Mouse (Mus musculus) stomach, embryonic 15.5 days (tissue): Measurements from ENCODE around the gene Npsr1. TPM values are rescaled to one million over a fixed set of nuclear protein-coding genes. Genes with fewer than 3 reads are reported as not detected.

ENCODE experiments used
- ATAC-seq: fragments of 200-750 bp; cut with Nextera tagmentation; 2 replicates; pipeline ENCODE4 v1.8.0; 2017; ENCODE audit warnings: low read depth, moderate number of reproducible peaks, moderate TSS enrichment; ENCODE audit not compliant: insufficient read depth, low FRiP score
- H3K27ac ChIP-seq: fragments of 300-500 bp; sonication (generic); 2 replicates; pipeline ENCODE4 v1.5.1; 2015; ENCODE audit warnings: mild to moderate bottlenecking, inconsistent platforms
- H3K27me3 ChIP-seq: fragments of 300-500 bp; sonication (generic); replicated peaks from 2 replicates; pipeline ENCODE4 v1.6.1; 2015; ENCODE audit warnings: inconsistent platforms
- H3K36me3 ChIP-seq: fragments of 300-500 bp; sonication (generic); 2 replicates; pipeline ENCODE4 v1.6.1; 2015; ENCODE audit warnings: inconsistent platforms
- H3K4me1 ChIP-seq: fragments of 300-500 bp; sonication (generic); 2 replicates; pipeline ENCODE4 v1.6.1; 2015; ENCODE audit warnings: inconsistent platforms
- H3K4me2 ChIP-seq: fragments of 300-500 bp; sonication (generic); 2 replicates; pipeline ENCODE4 v1.6.1; 2015; ENCODE audit warnings: mild to moderate bottlenecking, inconsistent platforms
- H3K4me3 ChIP-seq: fragments of 300-500 bp; sonication (generic); replicated peaks from 2 replicates; pipeline ENCODE4 v1.5.1; 2015; ENCODE audit warnings: inconsistent platforms
- H3K9ac ChIP-seq: fragments of 300-500 bp; sonication (generic); 2 replicates; pipeline ENCODE4 v1.6.1; 2015; ENCODE audit warnings: inconsistent platforms
- H3K9me3 ChIP-seq: fragments of 300-500 bp; sonication (generic); 2 replicates; pipeline ENCODE4 v1.6.1; 2016; ENCODE audit warnings: inconsistent platforms
- WGBS: fragments of 180-500 bp; shearing (Covaris S2); methylation state at CpG from one replicate; pipeline ENCODE4 v1.1.7; 2015; 5-methylcytosine and 5-hydroxymethylcytosine counted together
- polyA plus RNA-seq: library from polyadenylated mRNA; unstranded; fragments of >200 nt; fragmentation: Nextera tagmentation; extraction: Ambion mirVana; gene quantifications from 2 replicates; pipeline ENCODE4 v1.2.1, GENCODE M21; 2015

Npsr1 gene
- polyA plus RNA-seq, 1 experiment from 2014 or later = not detected

DNA sequence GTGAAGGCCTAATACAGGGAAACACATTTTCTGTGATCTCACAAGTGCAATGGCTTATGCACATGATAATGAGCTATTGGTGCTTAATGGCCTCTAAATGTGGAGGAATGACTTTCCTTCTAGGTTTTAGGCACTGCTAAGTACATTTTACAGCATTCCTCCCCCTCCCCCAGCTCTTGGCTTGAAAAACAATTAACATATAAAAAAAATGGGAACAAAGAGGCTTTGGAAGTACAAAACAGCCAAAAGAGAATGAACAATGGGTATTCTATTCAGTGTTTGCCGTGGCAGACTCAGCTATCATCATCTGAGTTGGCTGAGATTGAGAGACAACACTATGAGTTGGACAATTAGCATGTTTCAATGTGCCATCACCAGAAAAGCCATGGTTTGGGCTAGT is 62.6 kb downstream of the Npsr1 start:
- Histone ChIP-seq H3K9ac (no peak overlapping the region), H3K4me1 (no peaks in the 10 kb centered on the region), H3K9me3 (no peaks in the 10 kb centered on the region), H3K27ac (no peak overlapping the region), H3K36me3 (no peaks in the 10 kb centered on the region), H3K4me2 (no peak overlapping the region), H3K4me3 (no peak overlapping the region), H3K27me3 (no peaks in the 10 kb centered on the region)
- ATAC-seq = no peak
- WGBS = 60% methylated on average over 1 of the region's 1 CpGs

- Histone ChIP-seq H3K4me3 (no peak overlapping the region), H3K27me3 (no peaks in the 10 kb centered on the region), H3K4me1 (no peaks in the 10 kb centered on the region), H3K4me2 (no peak overlapping the region), H3K9me3 (no peaks in the 10 kb centered on the region), H3K36me3 (no peaks in the 10 kb centered on the region), H3K9ac (no peak overlapping the region), H3K27ac (no peak overlapping the region)
- WGBS = 81% methylated on average over 1 of the region's 1 CpGs
- no peak for ATAC-seq
These were observed 70.7 kb downstream of the Npsr1 start for GRCm38 (mm10) chr9:24168501-24168900.

GRCm38 (mm10) chr9:24170728-24171127 is 72.9 kb downstream of the Npsr1 start:
- Histone ChIP-seq H3K27me3 (no peaks in the 10 kb centered on the region), H3K4me3 (no peak overlapping the region), H3K4me1 (no peaks in the 10 kb centered on the region), H3K9ac (no peak overlapping the region), H3K36me3 (no peaks in the 10 kb centered on the region), H3K9me3 (no peaks in the 10 kb centered on the region), H3K4me2 (no peak overlapping the region), H3K27ac (no peak overlapping the region)
- no peak for ATAC-seq
- WGBS = 80% methylated on average over 1 of the region's 1 CpGs

GRCm38 (mm10) chr9:24178744-24179143 is 80.9 kb downstream of the Npsr1 start:
- Histone ChIP-seq H3K4me1 (no peaks in the 10 kb centered on the region), H3K36me3 (no peaks in the 10 kb centered on the region), H3K4me2 (no peak overlapping the region), H3K27me3 (no peaks in the 10 kb centered on the region), H3K27ac (no peak overlapping the region), H3K4me3 (no peak overlapping the region), H3K9ac (no peak overlapping the region), H3K9me3 (no peaks in the 10 kb centered on the region)
- ATAC-seq = no peak
- WGBS = 70% methylated on average over 2 of the region's 2 CpGs

DNA sequence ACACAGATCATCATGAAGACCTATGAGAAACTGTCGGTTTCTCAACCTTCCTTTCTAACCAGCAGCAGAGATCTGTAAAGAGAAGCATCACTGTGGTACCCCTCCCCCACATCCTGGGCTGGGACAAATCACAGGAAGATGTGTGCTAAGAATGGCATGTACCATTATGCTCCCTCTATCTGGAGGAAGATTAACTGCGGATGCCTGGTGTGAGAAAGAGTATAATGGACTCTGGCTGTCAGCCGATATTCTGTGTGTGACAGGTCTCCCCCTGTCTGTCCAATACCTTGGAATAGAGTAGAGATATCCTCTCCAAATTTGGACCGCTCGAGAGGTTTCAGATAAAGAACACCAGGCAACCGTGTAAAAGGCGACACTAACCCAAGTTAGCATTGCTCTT is 83.1 kb downstream of the Npsr1 start:
- 75% methylated on average over 7 of the region's 7 CpGs for WGBS
- no peak for ATAC-seq
- Histone ChIP-seq H3K36me3 (no peaks in the 10 kb centered on the region), H3K4me2 (no peak overlapping the region), H3K27ac (no peak overlapping the region), H3K27me3 (no peaks in the 10 kb centered on the region), H3K4me1 (no peaks in the 10 kb centered on the region), H3K9ac (no peak overlapping the region), H3K4me3 (no peak overlapping the region), H3K9me3 (no peaks in the 10 kb centered on the region)

DNA sequence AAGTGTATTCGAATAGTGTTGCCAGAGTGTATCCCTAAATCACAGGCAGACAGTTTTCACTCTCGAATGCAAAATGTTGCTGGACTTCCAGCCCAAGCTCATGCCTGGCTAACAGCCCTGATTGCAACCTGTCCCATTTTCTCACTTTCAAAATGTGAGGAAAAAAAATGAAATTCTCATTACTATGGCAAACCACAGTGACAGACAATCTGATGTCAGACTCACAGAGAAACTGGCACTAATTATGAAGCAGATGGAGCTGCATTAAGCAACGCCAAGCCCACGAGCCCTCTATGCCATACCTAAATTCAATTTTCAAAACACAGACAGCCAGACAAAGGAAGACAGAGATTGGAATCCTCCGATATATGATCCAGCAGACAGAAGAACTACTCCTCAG is 88.5 kb downstream of the Npsr1 start:
- no peak overlapping the region for H3K4me2 ChIP-seq
- H3K9ac ChIP-seq = no peak overlapping the region
- 76% methylated on average over 5 of the region's 5 CpGs for WGBS
- H3K36me3 ChIP-seq = no peaks in the 10 kb centered on the region
- H3K9me3 ChIP-seq = no peaks in the 10 kb centered on the region
- no peaks in the 10 kb centered on the region for H3K4me1 ChIP-seq
- no peak overlapping the region for H3K4me3 ChIP-seq
- H3K27me3 ChIP-seq = no peaks in the 10 kb centered on the region
- H3K27ac ChIP-seq = no peak overlapping the region
- no peak for ATAC-seq

GRCm38 (mm10) chr9:24189511-24190260 is 91.9 kb downstream of the Npsr1 start:
- 60% methylated on average over 2 of the region's 2 CpGs for WGBS

GRCm38 (mm10) chr9:24190261-24190588 is 92.4 kb downstream of the Npsr1 start:
- Histone ChIP-seq H3K27me3 (no peaks in the 10 kb centered on the region), H3K36me3 (no peaks in the 10 kb centered on the region), H3K27ac (no peak overlapping the region), H3K4me2 (no peak overlapping the region), H3K4me3 (no peak overlapping the region), H3K9me3 (no peaks in the 10 kb centered on the region), H3K9ac (no peak overlapping the region), H3K4me1 (no peaks in the 10 kb centered on the region)
- 32% methylated on average over 1 of the region's 1 CpGs for WGBS
- ATAC-seq = no peak

More at GRCm38 (mm10) chr9:24189511-24190260, 91.9 kb downstream of the Npsr1 start:
- Histone ChIP-seq H3K4me1 (no peaks in the 10 kb centered on the region), H3K27me3 (no peaks in the 10 kb centered on the region), H3K4me3 (no peak overlapping the region), H3K9me3 (no peaks in the 10 kb centered on the region), H3K36me3 (no peaks in the 10 kb centered on the region), H3K4me2 (no peak overlapping the region), H3K9ac (no peak overlapping the region), H3K27ac (no peak overlapping the region)
- no peak for ATAC-seq

- no peak for ATAC-seq
- H3K9ac ChIP-seq = no peak overlapping the region
- no peak overlapping the region for H3K27ac ChIP-seq
- H3K4me3 ChIP-seq = no peak overlapping the region
- H3K4me2 ChIP-seq = no peak overlapping the region
- 58% methylated on average over 1 of the region's 1 CpGs for WGBS
- H3K36me3 ChIP-seq = no peaks in the 10 kb centered on the region
- no peaks in the 10 kb centered on the region for H3K9me3 ChIP-seq
- H3K27me3 ChIP-seq = no peaks in the 10 kb centered on the region
- H3K4me1 ChIP-seq = no peaks in the 10 kb centered on the region
These were observed 100.5 kb downstream of the Npsr1 start for GRCm38 (mm10) chr9:24198254-24198653.

- WGBS = 97% methylated on average over 1 of the region's 1 CpGs
- no peak overlapping the region for H3K9ac ChIP-seq
These were observed 113.8 kb downstream of the Npsr1 start for GRCm38 (mm10) chr9:24211636-24212035.

GRCm38 (mm10) chr9:24217721-24218120 is 119.9 kb downstream of the Npsr1 start:
- ATAC-seq = no peak
- H3K27me3 ChIP-seq = no peaks in the 10 kb centered on the region
- 31% methylated on average over 1 of the region's 1 CpGs for WGBS

More at GRCm38 (mm10) chr9:24211636-24212035, 113.8 kb downstream of the Npsr1 start:
- ATAC-seq = no peak
- Histone ChIP-seq H3K36me3 (no peaks in the 10 kb centered on the region), H3K27me3 (no peaks in the 10 kb centered on the region), H3K4me3 (no peak overlapping the region), H3K27ac (no peak overlapping the region), H3K4me1 (no peaks in the 10 kb centered on the region), H3K4me2 (no peak overlapping the region), H3K9me3 (no peaks in the 10 kb centered on the region)

DNA sequence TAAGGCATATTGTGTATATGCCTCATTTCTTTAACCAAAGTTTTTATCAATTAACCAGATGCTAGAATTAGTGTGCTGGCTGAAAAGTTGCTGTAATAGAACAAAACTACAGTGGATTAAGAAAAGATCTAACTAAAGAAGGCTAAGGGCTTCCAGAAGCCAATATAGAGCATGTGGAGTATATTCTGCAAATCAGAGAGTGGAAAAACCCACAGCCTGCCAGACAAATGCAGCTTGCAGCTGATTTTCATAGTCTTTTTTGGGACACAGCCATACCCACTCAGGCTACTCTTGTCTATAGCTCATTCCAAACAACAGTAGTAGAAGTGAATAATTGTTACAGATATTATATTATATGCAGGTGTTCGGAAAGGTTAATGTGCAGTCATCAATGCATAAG is 138.7 kb downstream of the Npsr1 start:
- no peaks in the 10 kb centered on the region for H3K36me3 ChIP-seq
- no peaks in the 10 kb centered on the region for H3K9me3 ChIP-seq
- WGBS = 97% methylated on average over 1 of the region's 1 CpGs
- H3K9ac ChIP-seq = no peak overlapping the region
- H3K4me3 ChIP-seq = no peak overlapping the region
- no peaks in the 10 kb centered on the region for H3K4me1 ChIP-seq
- H3K4me2 ChIP-seq = no peak overlapping the region
- no peak overlapping the region for H3K27ac ChIP-seq
- no peak for ATAC-seq
- H3K27me3 ChIP-seq = no peaks in the 10 kb centered on the region

More at GRCm38 (mm10) chr9:24217721-24218120, 119.9 kb downstream of the Npsr1 start:
- Histone ChIP-seq H3K9ac (no peak overlapping the region), H3K4me2 (no peak overlapping the region), H3K36me3 (no peaks in the 10 kb centered on the region), H3K9me3 (no peaks in the 10 kb centered on the region), H3K4me1 (no peaks in the 10 kb centered on the region), H3K4me3 (no peak overlapping the region), H3K27ac (no peak overlapping the region)

GRCm38 (mm10) chr9:24247557-24247956 is 149.8 kb downstream of the Npsr1 start:
- H3K4me2 ChIP-seq = no peak overlapping the region
- ATAC-seq = no peak

More at GRCm38 (mm10) chr9:24247557-24247956, 149.8 kb downstream of the Npsr1 start:
- Histone ChIP-seq H3K9me3 (no peaks in the 10 kb centered on the region), H3K36me3 (no peaks in the 10 kb centered on the region), H3K4me3 (no peak overlapping the region), H3K4me1 (no peaks in the 10 kb centered on the region), H3K27ac (no peak overlapping the region), H3K9ac (no peak overlapping the region), H3K27me3 (no peaks in the 10 kb centered on the region)
